Mouse (Mus musculus) WW6 (cell line): ENCODE measurements around the gene Ern1.

Experiments
- DNase-seq: peaks from one replicate; pipeline ENCODE4 v3.0.0-alpha.2; 2013; ENCODE audit warnings: low read depth, low spot score

Ern1 gene

DNA sequence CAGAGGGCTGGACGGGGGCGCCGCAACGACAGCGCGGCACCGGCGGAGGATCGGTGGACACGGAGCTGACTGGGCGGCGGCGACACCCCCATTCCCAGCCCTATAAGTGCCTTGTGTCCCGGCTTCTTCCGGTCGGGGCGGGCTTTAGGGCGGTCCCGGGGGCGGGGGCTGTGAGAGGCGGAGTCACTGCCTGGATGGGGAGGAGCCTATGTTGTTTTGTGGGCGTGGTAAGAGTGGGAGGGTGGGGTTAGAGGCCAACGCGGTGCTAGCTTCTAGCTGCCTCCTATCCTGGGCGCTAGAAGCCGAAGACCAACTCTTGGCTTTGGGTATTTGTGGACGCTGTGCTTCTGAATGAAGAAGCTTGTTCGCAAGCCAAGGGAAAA, at the start of gene Ern1:
Gene Ern1, minus strand, starts transcription at position 120 of the 383 bp plus-strand sequence.
- DNase-seq = peak; percentile 92

DNA sequence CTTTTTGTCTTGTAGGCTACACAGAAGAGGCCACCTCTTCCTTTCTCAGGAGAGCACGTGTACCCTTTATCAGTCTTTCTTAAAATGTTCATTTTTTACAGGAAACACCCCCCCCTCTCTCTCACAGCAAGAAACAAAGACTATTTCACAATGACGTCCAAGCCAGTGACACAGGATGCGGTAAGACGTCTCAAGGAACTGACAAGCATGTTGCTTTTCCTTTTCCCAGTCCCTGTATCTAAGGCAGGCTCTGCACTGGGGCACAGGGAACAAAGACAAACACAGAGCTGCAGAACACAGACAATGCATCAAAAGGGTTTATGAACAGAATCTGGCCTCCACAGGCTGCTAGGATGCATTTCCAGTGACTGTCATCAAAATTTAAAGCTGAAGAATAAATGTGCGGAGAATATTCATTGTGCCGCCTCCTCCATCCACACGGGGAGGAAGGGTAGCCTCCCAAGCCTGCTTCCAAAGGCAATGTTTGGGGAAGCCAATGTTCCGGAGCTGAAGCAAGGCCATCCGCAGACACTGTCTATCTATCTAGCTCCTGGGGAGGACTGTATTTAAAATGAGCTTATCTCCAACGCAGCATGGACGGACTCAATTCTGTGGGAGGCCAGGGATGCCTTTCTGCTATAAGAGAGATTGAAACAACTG, 48.7 kb upstream of the Ern1 start:
- no peak for DNase-seq

DNA sequence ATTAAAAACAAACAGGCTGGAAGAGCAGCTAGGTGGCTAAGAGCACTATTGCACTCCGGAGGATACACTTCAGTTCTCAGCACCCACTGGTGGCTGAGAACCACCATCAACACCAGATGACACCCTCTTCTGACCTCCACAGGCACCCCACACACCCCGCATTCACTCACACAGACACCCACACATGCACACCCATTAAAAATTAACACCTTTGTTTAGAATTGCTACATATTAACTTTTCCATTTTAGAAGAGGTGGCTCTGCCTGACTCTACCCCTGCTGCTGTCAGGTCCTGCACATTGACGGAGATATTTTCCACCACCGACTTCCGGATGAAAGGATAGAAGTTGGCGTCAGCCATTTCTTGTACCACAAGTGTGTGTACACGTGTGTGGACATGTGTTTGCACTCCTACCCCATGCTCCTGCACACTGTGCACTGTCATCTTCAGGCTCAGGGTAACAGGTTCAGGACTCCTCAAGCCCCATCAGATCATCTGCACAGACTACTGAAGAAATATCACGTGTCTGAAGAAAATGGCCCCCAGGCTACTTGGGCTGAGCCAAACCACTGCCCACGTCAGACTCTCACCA, 48.1 kb upstream of the Ern1 start:
- DNase-seq = no peak

DNA sequence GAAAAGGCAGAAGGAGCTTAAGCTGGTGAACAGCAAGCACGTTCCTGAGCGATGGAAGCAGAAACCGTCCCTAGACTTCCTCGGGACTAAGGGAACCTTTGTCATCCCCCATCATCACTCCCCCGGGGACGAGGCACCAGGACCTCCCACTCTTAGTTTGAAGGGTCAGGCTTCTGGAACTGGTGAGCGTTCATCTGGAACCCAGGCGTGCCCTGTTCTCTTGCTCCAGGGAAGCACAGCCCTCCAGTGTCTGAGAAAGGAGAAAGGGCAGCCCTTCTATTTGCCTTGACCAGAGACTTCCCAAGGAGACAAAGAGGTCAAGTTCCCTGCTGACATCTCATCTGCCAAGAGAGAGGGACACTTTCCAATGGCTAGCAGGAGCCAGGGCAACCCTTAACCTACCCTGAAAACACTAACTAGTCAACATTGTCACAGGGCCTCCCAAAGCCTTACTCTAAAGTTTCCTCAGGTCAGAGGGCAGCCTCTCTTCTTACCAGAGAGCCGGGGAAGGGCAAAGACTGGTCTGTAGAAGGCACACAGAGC, 44.7 kb upstream of the Ern1 start:
- no peak for DNase-seq

DNA sequence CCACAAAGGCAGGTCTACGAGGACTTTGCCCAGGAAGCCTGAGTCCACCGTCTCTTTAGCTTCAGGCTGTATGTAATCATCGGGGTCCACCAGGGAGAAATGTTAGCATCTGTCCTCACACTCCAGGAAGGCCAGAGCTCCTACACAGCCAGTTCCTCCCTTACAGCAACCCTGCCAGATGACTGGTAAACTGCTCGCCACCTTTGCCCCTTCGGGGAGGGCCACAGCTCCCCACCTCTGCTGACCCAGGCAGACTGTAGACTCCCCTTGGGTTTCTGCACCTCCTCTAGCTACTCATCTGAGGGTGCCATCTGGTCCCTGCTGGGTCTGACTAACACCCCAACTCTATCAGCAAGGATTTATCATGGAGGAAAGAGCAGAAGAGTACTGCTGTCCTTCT, 42.1 kb upstream of the Ern1 start:
- no peak for DNase-seq

DNA sequence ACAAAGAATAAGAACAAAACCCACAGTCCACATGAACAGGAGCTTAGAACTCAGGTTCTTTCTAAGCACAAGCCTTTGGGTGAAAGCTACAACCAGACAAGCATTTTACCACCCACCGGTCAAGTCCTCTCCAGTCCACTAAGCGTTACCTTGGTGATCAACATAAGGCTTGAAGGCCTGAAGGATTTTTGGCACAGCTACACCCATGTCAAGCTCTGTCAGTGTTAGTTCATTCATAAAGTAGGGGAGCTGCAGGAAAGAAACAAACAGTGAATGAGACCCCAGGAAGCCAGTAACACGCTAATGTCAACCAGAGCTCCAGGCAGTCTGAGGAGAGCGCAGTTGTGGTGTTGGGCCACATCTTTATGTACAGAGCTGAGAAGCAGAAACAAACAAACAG, 41.5 kb upstream of the Ern1 start:
- DNase-seq = no peak

DNA sequence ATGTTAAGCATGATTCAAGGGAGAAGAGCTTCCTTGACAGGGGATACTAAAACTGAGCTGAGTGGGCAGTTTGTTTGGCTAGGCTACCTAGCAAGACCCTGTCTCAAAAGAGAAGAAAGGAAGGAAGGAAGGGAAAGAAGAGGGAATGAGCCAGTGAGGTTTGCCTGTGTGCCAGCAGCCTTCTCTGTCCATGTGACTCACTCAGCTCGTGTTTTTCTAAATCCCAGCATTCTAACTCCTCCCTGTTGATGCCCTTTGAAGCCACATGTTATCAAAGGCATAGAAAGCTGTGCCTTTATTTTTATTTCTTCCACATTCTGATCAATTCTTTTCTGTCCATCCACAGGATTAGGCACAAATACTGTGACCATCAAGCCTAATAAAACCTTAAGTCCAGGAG, 40.3 kb upstream of the Ern1 start:
- no peak for DNase-seq

DNA sequence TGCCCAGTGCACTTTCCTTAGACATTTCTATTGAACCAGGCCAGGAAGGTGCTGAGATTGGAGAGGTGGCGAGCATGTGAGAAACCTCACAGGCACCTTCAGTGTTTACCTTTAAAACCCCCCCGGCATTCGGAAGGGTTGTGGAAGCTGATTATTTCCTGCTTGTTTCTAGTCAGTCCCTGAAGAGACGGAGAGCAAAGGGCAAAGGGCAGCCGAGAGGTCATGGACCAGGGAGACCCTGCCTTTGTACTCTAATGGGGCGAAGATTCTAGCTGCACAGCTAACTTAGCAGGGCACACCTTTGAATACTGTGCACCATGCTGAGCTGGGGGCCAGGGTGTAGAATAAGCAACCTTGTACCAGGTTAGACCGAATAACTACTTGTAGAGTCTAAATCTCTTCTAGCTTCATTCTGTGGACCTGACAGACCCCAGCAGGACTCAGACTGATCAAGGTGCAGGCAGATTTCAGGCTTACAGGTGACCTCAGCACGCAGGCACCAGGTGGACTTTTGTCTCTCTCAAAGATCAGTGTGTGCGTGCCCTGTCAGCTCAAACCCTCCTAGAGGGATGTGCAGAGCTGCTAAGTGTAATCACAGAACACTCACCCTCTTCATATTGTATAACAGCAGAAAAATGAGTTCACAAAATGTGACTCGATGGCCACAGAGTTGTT, 39.6 kb upstream of the Ern1 start:
- DNase-seq = no peak

DNA sequence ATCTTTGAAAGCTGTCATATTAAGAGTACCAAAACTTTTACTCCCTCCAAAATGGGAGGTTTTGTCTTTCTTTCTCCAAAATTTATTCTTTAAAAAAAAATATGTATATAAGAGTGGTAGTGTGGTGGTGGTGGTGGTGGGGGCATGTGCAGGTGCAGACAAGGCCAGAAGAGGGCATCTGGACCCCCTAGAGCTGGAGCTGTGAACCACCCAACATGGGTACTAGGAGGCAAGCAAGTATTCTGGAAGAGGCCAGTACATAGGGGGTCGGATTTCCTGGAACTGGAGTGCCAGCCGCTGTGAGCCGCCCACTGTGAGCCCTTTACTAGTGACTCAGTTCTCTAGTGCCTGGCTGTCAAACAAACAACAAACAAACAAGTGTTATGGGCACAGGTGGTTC, 34.9 kb upstream of the Ern1 start:
- DNase-seq = no peak

DNA sequence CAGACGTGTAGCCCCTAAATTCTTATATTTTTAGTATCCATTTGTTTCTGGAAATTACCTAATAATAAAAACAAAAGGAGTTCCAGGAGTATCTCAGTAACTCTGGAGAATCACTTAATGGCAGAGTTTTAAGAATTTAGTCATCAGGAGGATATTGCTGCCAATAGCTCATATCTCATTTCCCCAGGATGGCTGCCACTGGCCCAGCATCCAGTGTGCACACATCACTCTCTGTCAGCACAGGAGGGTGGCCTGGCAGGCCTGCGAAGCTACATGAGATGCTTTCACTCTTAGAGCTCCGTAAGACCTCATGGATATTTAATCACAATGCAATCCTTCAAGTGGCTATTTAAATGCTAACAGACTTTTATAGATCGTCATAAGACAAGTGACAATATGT, 34.0 kb upstream of the Ern1 start:
- no peak for DNase-seq

DNA sequence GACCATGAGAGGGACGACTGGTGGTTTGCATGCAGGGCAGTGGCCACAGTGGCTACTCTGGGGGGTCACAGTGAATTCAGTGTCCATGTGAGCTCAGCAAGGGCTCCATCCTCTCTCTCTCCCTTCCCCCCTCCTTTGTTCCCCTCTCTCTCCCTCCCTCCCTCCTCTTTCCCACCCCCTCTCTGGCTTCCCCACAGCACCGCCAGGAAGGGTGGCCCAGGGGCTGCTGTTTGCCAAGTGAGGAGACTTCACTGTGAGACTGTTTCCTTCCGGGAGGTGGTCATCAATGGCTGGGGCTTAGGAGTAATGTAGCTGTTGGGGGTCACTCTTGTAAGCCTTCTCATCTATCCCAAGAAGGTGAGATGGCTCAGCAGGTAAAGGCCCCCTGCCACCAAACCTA, 32.8 kb upstream of the Ern1 start:
- DNase-seq = no peak

DNA sequence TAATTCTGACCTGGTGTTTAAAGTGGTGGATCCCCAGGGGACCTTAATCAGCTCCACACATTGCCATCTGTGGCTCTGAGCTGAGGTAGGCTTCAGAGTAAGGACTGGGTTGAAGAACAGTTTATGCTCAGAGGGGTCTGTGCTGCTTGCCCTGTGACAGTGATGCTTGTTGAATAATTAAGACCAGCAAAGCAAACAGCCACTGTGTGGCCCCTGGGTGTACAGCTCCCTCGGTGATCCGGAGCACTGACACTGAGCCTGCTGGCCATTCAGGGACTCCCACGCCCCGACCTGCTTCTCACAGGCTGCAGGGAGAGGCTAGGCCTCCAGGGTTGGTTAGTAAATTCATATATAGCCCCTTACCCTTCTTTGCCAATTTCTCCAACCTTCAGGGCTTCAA, 31.9 kb upstream of the Ern1 start:
- no peak for DNase-seq

DNA sequence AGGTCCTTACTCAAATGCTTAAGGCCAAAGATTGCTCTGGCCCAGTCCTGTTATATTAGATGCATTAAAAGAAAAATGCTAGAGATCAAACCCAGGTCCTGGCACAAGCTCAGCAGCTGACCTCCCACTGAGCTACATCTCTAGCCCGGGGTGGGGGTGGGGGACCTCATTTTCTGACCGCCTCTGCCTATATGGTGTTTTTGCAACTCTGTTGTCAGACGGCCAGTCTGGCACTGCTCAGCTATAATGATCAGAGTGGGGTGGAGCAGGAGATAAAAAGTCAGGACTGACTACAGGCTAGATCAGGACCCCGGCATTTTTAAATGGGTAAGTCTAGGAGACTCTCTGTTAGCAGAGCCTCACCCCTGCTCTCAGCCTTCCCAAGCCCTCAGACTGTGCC, 30.7 kb upstream of the Ern1 start:
- DNase-seq = no peak

DNA sequence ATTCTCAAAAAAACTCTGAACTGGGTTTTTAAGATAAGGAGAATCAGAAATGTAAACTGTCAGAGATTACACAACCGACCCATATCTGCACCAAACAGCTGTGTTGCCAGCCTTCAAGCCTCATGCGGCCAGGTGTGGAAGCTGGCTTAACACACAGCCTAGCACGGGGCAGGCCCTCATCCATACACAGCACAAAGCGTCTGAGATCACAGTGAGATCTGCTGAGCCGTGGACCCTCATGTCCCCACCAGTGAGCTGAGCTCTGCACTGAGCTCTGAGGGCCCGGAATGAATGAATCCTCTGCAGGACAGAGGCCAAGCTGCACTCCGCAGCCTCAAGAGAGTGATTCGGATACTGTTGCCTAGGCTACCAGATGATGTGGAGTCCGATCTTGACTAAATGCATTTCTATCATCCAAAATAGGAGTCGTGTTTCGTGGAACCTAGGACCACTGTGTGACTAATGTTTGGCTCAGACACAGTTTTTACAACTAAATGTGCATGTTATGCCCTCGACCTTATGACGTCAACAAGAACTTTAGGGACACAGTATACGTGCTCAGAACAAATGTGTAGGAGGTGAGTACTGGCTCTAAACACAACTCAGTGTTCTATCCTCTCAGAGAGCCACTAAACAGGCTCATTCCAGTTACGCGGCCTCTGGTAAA, 27.6 kb upstream of the Ern1 start:
- DNase-seq = no peak

DNA sequence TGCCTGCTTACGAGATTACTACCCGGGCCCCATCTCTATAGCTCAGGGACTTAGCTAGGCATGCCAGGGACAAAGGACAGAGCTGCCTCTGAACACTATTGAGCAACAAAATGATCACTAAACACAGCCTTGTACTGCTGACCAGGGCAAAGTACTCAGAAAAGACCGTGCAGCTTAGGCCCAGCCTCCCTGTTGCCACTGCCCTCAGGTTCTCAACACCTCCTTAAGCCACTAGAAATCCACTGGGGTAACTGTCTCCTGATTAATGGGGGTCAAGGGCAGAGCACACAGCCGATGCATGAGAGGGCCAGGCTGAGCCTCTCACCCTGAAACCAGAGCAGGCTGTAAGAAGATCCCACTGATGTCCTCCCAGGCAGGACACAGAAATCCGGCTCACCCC, 26.8 kb upstream of the Ern1 start:
- no peak for DNase-seq

DNA sequence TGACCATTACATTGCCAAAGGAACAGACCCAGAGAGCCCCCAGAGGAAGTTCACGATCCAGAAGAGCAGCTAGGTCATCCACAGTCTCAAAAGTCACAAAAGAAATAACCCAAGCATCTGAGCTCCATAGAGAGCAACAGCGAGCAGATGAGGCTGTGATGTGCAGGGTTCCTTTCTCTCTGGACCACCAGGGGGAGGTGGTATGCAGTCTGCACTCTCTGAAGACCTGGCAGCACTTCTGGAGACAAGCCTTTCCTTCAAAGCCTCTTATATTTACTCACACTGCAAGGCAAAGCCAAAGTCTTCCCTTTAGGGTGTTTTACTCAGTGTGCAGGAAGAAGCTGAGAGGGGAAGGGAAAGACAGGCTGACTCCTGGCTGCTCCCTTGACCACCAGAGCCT, 25.5 kb upstream of the Ern1 start:
- no peak for DNase-seq

DNA sequence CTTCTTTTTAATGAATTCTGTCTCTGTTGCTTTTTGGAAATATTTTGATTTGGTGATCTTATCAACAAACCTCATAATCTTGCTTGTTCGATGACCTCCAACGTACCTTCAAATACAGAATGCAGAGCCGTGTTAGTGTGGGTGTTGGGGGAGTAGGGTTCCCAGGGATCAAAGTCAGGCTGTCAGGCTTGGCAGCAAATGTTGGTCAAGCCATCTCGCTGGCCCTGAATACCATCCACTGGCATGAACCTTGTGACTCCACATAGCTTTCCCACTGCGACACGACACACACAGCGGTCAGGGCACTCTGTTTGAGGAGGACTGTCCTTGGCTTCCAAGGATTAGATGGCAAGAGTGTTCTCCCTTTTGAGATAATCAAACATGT, 24.3 kb upstream of the Ern1 start:
- no peak for DNase-seq

DNA sequence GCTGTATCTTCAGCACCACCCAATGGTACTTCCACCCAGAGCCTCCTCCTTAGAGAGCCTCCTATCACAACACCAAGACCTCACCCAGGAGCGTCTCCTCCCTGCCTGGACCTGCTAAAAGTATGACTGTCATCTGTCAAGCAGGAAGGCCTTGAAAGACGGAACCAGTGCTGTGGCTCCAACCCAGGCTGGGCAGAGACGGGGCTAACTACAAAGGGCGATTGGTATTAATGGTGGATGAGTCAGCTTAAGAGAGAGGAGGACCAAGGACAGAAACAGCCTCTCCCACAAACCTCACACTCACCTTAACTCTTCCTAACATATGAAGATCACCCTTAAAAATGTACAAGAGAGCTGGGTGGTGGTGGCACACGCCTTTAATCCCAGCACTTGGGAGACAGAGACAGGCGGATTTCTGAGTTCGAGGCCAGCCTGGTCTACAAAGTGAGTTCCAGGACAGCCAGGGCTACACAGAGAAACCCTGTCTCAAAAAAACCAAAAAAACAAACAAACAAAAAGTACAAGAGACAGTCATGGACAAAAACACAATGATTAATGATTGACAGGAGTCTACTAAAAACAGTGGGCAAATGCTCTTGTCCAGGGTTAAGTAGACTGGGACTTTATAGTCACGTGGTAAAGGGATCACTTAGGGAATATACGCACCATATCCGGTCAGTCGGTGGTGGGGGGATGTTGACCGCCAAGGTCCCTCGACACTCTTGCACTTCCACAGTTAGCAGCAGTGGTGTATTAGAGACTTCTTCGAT, 23.8 kb upstream of the Ern1 start:
- no peak for DNase-seq

DNA sequence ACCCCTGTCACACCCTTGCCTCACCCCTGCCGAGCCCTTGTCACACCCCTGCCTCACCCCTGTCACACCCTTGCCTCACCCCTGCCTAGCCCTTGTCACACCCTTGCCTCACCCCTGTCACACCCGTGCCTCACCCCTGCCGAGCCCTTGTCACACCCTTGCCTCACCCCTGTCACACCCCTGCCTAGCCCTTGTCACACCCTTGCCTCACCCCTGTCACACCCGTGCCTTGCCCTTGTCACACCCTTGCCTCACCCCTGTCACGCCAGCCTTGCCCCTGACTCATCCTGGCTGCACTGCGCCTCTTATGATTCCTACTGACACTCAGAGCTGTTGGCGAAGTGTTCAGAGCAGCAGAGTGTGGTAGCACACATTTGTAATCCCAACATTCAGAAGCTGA, 20.0 kb upstream of the Ern1 start:
- DNase-seq = no peak

DNA sequence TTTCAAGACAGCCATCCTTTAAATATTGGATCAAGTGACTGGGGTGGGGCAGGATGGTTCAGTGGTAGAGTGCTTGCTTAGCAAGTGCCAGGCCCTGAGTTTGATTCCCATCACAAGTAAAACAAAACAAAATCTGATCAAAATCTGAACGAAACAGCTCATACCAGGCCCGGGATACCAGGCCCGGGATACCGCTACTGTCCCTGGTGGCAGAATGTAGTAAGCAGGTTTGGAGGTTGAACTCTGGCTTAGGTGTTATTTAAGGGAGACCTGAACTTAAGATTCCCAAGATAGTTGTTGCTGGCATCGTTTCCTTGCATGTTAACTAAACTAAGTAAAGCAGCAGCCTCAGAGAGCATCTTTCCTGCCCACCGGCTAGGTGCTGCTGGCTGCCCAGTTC, 18.6 kb upstream of the Ern1 start:
- DNase-seq = no peak

DNA sequence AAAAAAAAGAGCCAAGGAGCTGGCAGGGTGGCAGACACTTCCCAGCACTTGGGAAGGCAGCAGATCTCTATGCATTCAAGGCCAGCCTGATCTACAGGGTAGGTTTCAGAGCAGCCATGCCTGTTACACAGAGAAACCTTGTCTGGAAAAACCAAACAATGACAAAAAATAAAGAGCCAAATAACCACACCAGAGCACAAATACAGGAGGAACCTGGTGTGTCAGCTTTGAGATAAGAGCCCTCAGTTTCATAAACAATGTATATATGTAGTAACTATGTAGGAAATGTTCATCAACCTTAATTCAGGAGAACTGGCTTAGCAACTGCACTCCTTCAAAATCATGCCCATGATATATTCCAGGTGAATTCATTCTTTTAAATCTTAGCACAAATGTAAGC, 16.5 kb upstream of the Ern1 start:
- no peak for DNase-seq

DNA sequence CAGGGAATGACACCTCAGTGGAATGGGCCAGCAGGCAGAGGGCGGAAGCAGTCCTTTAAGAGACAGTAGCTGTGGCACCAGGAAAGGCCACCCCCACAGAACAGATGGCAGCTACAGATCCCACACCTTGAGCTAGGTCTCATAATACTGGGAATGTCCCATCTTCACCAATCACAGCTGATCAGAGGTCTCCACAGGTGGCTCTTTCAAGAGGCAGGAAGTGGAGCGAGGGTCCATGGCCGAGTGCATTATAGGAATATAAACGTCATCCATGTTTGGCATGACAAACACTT, 15.7 kb upstream of the Ern1 start:
- DNase-seq = no peak
